Mouse (Mus musculus): ENCODE data around the gene Slc25a11. TPM values are rescaled to one million over a fixed set of nuclear protein-coding genes. Genes with fewer than 3 reads are reported as not detected.
A peak's percentile ranks its signal among the peaks of the same experiment; 100 is the strongest.

The Slc25a11 gene
- polyA plus RNA-seq, 1 experiment from 2014 or later, result 156 TPM

- WGBS, result 82% methylated on average over 8 of the region's 8 CpGs
- no peak overlapping the region for H3K9ac ChIP-seq (ENCODE audit: low read length)
- H3K9me3 ChIP-seq (ENCODE audit: control insufficient read depth, low read length), result no peaks in the 10 kb centered on the region
- peaks cover 27% of the 10 kb centered on the region for H3K36me3 ChIP-seq (ENCODE audit: control insufficient read depth, insufficient read depth, low read length)
- H3K27ac ChIP-seq (ENCODE audit: low read length), result no peak overlapping the region
- H3K4me1 ChIP-seq (replicated peaks; ENCODE audit: control insufficient read depth, insufficient read depth, low read length), result peaks cover 23% of the 10 kb centered on the region
- no peak overlapping the region for H3K4me3 ChIP-seq (ENCODE audit: low read length)
- no peak overlapping the region for H3K4me2 ChIP-seq (ENCODE audit: low read depth, low read length)
- H3K27me3 ChIP-seq (ENCODE audit: control insufficient read depth, insufficient read depth, low read depth, low read length), result no peaks in the 10 kb centered on the region
- no peak for ATAC-seq (ENCODE audit: low read depth)
These were observed 13.3 kb upstream of the Slc25a11 start for GRCm38 (mm10) chr11:70660571-70660970.

GRCm38 (mm10) chr11:70658942-70659341, 11.7 kb upstream of the Slc25a11 start:
- no peak overlapping the region for H3K27ac ChIP-seq (ENCODE audit: low read length)
- peaks cover 25% of the 10 kb centered on the region for H3K4me1 ChIP-seq (replicated peaks; ENCODE audit: control insufficient read depth, insufficient read depth, low read length)
- H3K4me2 ChIP-seq (ENCODE audit: low read depth, low read length), result no peak overlapping the region
- H3K9me3 ChIP-seq (ENCODE audit: control insufficient read depth, low read length), result no peaks in the 10 kb centered on the region
- no peak for ATAC-seq (ENCODE audit: low read depth)
- H3K9ac ChIP-seq (ENCODE audit: low read length), result no peak overlapping the region; the same call in 1 of the 2 replicates
- H3K36me3 ChIP-seq (ENCODE audit: control insufficient read depth, insufficient read depth, low read length), result peaks cover 15% of the 10 kb centered on the region
- WGBS, result 49% methylated on average over 8 of the region's 8 CpGs
- no peaks in the 10 kb centered on the region for H3K27me3 ChIP-seq (ENCODE audit: control insufficient read depth, insufficient read depth, low read depth, low read length)
- H3K4me3 ChIP-seq (ENCODE audit: low read length), result no peak overlapping the region

GRCm38 (mm10) chr11:70658521-70658920, 11.2 kb upstream of the Slc25a11 start:
- ATAC-seq (ENCODE audit: low read depth), result no peak
- no peak overlapping the region for H3K4me2 ChIP-seq (ENCODE audit: low read depth, low read length)
- H3K4me3 ChIP-seq (ENCODE audit: low read length), result no peak overlapping the region
- WGBS, result 69% methylated on average over 5 of the region's 5 CpGs
- no peak overlapping the region for H3K9ac ChIP-seq (ENCODE audit: low read length)
- peaks cover 11% of the 10 kb centered on the region for H3K36me3 ChIP-seq (ENCODE audit: control insufficient read depth, insufficient read depth, low read length)
- no peaks in the 10 kb centered on the region for H3K27me3 ChIP-seq (ENCODE audit: control insufficient read depth, insufficient read depth, low read depth, low read length)
- H3K27ac ChIP-seq (ENCODE audit: low read length), result no peak overlapping the region
- H3K4me1 ChIP-seq (replicated peaks; ENCODE audit: control insufficient read depth, insufficient read depth, low read length), result peaks cover 25% of the 10 kb centered on the region
- no peaks in the 10 kb centered on the region for H3K9me3 ChIP-seq (ENCODE audit: control insufficient read depth, low read length)

- Histone ChIP-seq H3K9ac (ENCODE audit: low read length) (no peak overlapping the region), H3K4me2 (ENCODE audit: low read depth, low read length) (no peak overlapping the region), H3K4me3 (ENCODE audit: low read length) (no peak overlapping the region), H3K9me3 (ENCODE audit: control insufficient read depth, low read length) (no peaks in the 10 kb centered on the region), H3K4me1 (replicated peaks; ENCODE audit: control insufficient read depth, insufficient read depth, low read length) (peaks cover 25% of the 10 kb centered on the region), H3K36me3 (ENCODE audit: control insufficient read depth, insufficient read depth, low read length) (peaks cover 8% of the 10 kb centered on the region), H3K27ac (ENCODE audit: low read length) (no peak overlapping the region), H3K27me3 (ENCODE audit: control insufficient read depth, insufficient read depth, low read depth, low read length) (no peaks in the 10 kb centered on the region)
- 45% methylated on average over 9 of the region's 9 CpGs for WGBS
- ATAC-seq (ENCODE audit: low read depth), result no peak
These were observed 10.7 kb upstream of the Slc25a11 start for GRCm38 (mm10) chr11:70657991-70658390.

- peaks cover 7% of the 10 kb centered on the region for H3K36me3 ChIP-seq (ENCODE audit: control insufficient read depth, insufficient read depth, low read length)
- H3K4me1 ChIP-seq (replicated peaks; ENCODE audit: control insufficient read depth, insufficient read depth, low read length), result peaks cover 28% of the 10 kb centered on the region
- H3K27me3 ChIP-seq (ENCODE audit: control insufficient read depth, insufficient read depth, low read depth, low read length), result no peaks in the 10 kb centered on the region
- 43% methylated on average over 6 of the region's 6 CpGs for WGBS
- no peak overlapping the region; the same call in 1 of the 2 replicates for H3K9ac ChIP-seq (ENCODE audit: low read length)
- peak overlapping the region; percentile 24; the same call in 1 of the 2 replicates for H3K4me2 ChIP-seq (ENCODE audit: low read depth, low read length)
- no peak overlapping the region for H3K27ac ChIP-seq (ENCODE audit: low read length)
- no peak overlapping the region for H3K4me3 ChIP-seq (ENCODE audit: low read length)
- no peak for ATAC-seq (ENCODE audit: low read depth)
- no peaks in the 10 kb centered on the region for H3K9me3 ChIP-seq (ENCODE audit: control insufficient read depth, low read length)
These were observed 10.3 kb upstream of the Slc25a11 start for GRCm38 (mm10) chr11:70657573-70657972.

- WGBS, result 11% methylated on average over 3 of the region's 3 CpGs
- Histone ChIP-seq H3K4me3 (ENCODE audit: low read length) (peak within 1 kb of the TSS; percentile 100), H3K27ac (ENCODE audit: low read length) (peak within 1 kb of the TSS; percentile 99), H3K9ac (ENCODE audit: low read length) (peak within 1 kb of the TSS; percentile 100), H3K27me3 (ENCODE audit: control insufficient read depth, insufficient read depth, low read depth, low read length) (no peaks in the 10 kb centered on the region), H3K9me3 (ENCODE audit: control insufficient read depth, low read length) (no peaks in the 10 kb centered on the region), H3K4me2 (ENCODE audit: low read depth, low read length) (peak within 1 kb of the TSS; percentile 96), H3K36me3 (ENCODE audit: control insufficient read depth, insufficient read depth, low read length) (peaks cover 9% of the 10 kb centered on the region; the same call in 1 of the 2 replicates), H3K4me1 (replicated peaks; ENCODE audit: control insufficient read depth, insufficient read depth, low read length) (peaks cover 34% of the 10 kb centered on the region)
- no peak for ATAC-seq (ENCODE audit: low read depth)
These were observed 9.7 kb upstream of the Slc25a11 start, which contains the start of gene Eno3 for GRCm38 (mm10) chr11:70656964-70657363. Eno3 (plus strand) TSS chr11:70657202.

- H3K27ac ChIP-seq (ENCODE audit: low read length), result peak overlapping the region; percentile 99
- H3K9ac ChIP-seq (ENCODE audit: low read length), result peak overlapping the region; percentile 100
- H3K27me3 ChIP-seq (ENCODE audit: control insufficient read depth, insufficient read depth, low read depth, low read length), result no peaks in the 10 kb centered on the region
- peaks cover 14% of the 10 kb centered on the region for H3K36me3 ChIP-seq (ENCODE audit: control insufficient read depth, insufficient read depth, low read length)
- H3K4me1 ChIP-seq (replicated peaks; ENCODE audit: control insufficient read depth, insufficient read depth, low read length), result peaks cover 38% of the 10 kb centered on the region
- H3K4me2 ChIP-seq (ENCODE audit: low read depth, low read length), result peak overlapping the region; percentile 96
- H3K9me3 ChIP-seq (ENCODE audit: control insufficient read depth, low read length), result no peaks in the 10 kb centered on the region
- WGBS, result 6% methylated on average over 16 of the region's 16 CpGs
- H3K4me3 ChIP-seq (ENCODE audit: low read length), result peak overlapping the region; percentile 100
- ATAC-seq (ENCODE audit: low read depth), result 0 out of 2 replicates have a peak, but pooled peaks have one; percentile 10
These were observed 9.2 kb upstream of the Slc25a11 start for GRCm38 (mm10) chr11:70656456-70656927.

GRCm38 (mm10) chr11:70655571-70656455, 8.5 kb upstream of the Slc25a11 start:
- peaks cover 45% of the 10 kb centered on the region for H3K4me1 ChIP-seq (replicated peaks; ENCODE audit: control insufficient read depth, insufficient read depth, low read length)
- H3K4me2 ChIP-seq (ENCODE audit: low read depth, low read length), result peak overlapping the region; percentile 96
- peak; percentile 39 for ATAC-seq (ENCODE audit: low read depth)
- H3K4me3 ChIP-seq (ENCODE audit: low read length), result peak overlapping the region; percentile 100
- H3K9me3 ChIP-seq (ENCODE audit: control insufficient read depth, low read length), result no peaks in the 10 kb centered on the region
- H3K27me3 ChIP-seq (ENCODE audit: control insufficient read depth, insufficient read depth, low read depth, low read length), result no peaks in the 10 kb centered on the region
- WGBS, result under 1% methylated on average over 56 of the region's 61 CpGs
- peak overlapping the region; percentile 99 for H3K27ac ChIP-seq (ENCODE audit: low read length)
- H3K9ac ChIP-seq (ENCODE audit: low read length), result peak overlapping the region; percentile 100
- peaks cover 21% of the 10 kb centered on the region for H3K36me3 ChIP-seq (ENCODE audit: control insufficient read depth, insufficient read depth, low read length)

GRCm38 (mm10) chr11:70654923-70655570, 7.8 kb upstream of the Slc25a11 start:
- under 1% methylated on average over 48 of the region's 48 CpGs for WGBS
- Histone ChIP-seq H3K27me3 (ENCODE audit: control insufficient read depth, insufficient read depth, low read depth, low read length) (no peaks in the 10 kb centered on the region), H3K36me3 (ENCODE audit: control insufficient read depth, insufficient read depth, low read length) (peaks cover 22% of the 10 kb centered on the region), H3K9me3 (ENCODE audit: control insufficient read depth, low read length) (no peaks in the 10 kb centered on the region), H3K4me3 (ENCODE audit: low read length) (peak overlapping the region; percentile 100), H3K27ac (ENCODE audit: low read length) (peak overlapping the region; percentile 99), H3K9ac (ENCODE audit: low read length) (peak overlapping the region; percentile 100), H3K4me2 (ENCODE audit: low read depth, low read length) (peak overlapping the region; percentile 96), H3K4me1 (replicated peaks; ENCODE audit: control insufficient read depth, insufficient read depth, low read length) (peaks cover 46% of the 10 kb centered on the region)
- ATAC-seq (ENCODE audit: low read depth), result peak; percentile 65

Data from lung, embryonic 16.5 days (tissue).